Mouse (Mus musculus): ENCODE results near the gene Ovol2.

The Ovol2 gene

DNA sequence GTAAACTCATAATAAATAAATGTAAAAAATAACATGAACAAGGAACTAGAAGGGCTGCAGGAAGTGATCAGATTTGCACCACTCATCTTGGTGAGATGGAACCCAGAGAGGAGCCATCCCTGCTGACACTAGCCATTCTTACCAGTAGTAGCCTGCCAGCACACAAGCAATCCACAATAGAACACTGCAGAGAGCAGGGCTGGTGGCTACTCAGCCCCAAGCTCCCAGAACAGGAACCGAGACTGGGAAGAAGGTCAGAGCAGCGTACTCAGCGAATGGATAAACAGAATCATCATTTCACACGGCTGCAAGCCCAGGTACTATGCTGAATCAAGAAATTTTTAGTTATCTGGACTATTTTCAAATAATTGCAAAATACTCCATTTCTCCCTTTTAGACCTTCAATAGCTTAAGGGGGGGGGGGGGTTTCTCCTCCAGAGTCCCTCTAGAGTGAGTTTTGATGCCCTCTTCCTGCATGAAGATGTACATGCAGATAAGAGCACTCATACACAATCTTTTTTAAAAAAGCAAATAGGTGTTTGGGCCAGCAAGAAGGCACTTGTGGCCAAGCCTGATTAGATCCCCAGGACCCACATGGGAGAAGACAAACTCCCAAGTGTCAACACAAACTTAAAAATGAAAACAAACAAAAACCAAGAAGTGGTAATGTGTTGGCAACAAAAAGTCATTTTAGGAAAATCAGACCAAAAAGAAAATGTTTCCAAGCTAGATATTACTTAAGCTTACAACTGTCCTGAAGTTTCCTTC is 65.8 kb downstream of the Ovol2 start:
- no peak for DNase-seq

DNA sequence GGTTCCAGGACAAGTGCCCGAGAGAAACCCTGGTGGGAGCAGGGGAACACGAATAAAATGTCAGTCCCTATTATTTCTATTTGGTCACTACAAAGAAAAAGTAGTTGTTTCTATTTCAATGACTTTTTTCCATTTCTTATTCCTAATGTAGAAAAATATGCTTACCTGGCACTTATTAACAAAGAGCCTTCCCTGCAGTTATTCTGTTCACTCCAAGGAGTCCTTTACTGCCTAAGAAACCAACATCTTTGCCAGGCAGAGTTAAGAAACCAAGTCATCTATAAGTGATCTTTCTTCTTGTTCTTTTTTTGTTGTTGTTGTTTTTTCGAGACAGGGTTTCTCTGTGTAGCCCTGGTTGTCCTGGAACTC is 66.8 kb downstream of the Ovol2 start:
- DNase-seq, result no peak

GRCm38 (mm10) chr2:144264398-144265119 is 67.4 kb downstream of the Ovol2 start:
- DNase-seq, result no peak

- DNase-seq, result no peak
Observed at GRCm38 (mm10) chr2:144262837-144263236, 69.1 kb downstream of the Ovol2 start.

Measured in kidney, postnatal 10 days (tissue).